Mouse (Mus musculus): ENCODE results near the gene 1700017D01Rik. TPM values are rescaled to one million over a fixed set of nuclear protein-coding genes. Genes with fewer than 3 reads are reported as not detected.
"Not testable (repeated sequence)": the region's sequence is repeated elsewhere in the genome, so short reads cannot be mapped to it uniquely, and the experiment has no call there.

Gene 1700017D01Rik
- polyA plus RNA-seq, 2 experiments, result not detected

- no peak for ATAC-seq (ENCODE audit: low FRiP score, low read depth)
- Histone ChIP-seq H3K4me2 (replicated peaks; ENCODE audit: low read depth, low read length, severe bottlenecking) (no peak within 1 kb of the TSS), H3K9ac (ENCODE audit: low read depth, low read length, severe bottlenecking) (no peak within 1 kb of the TSS), H3K4me1 (ENCODE audit: control insufficient read depth, insufficient read depth, low read length) (no peaks in the 10 kb centered on the region), H3K36me3 (ENCODE audit: control insufficient read depth, insufficient read depth, low read length) (no peaks in the 10 kb centered on the region), H3K9me3 (ENCODE audit: control insufficient read depth, low read length) (no peaks in the 10 kb centered on the region), H3K27ac (replicated peaks; ENCODE audit: low read depth, low read length) (no peak within 1 kb of the TSS), H3K4me3 (replicated peaks; ENCODE audit: low read length) (no peak within 1 kb of the TSS), H3K27me3 (ENCODE audit: control insufficient read depth, insufficient read depth, low read length) (no peaks in the 10 kb centered on the region)
- 84% methylated on average over 4 of the region's 4 CpGs for WGBS
- TF ChIP-seq POLR2A (IDR thresholded peaks at IDR 0.05; ENCODE audit: borderline replicate concordance, extremely low read depth, insufficient read depth, insufficient read length), result no peak
- DNase-seq (ENCODE audit: low spot score), result no peak
These were observed 49.7 kb downstream of the 1700017D01Rik start, which contains the start of gene Ms4a8a for GRCm38 (mm10) chr19:11080934-11081333. Gene Ms4a8a, minus strand, starts transcription at chr19:11081102.

- H3K4me3 ChIP-seq (replicated peaks; ENCODE audit: low read length), result no peak overlapping the region
- H3K36me3 ChIP-seq (ENCODE audit: control insufficient read depth, insufficient read depth, low read length), result no peaks in the 10 kb centered on the region
- WGBS, result 68% methylated on average over 3 of the region's 3 CpGs
- no peak overlapping the region for H3K27ac ChIP-seq (replicated peaks; ENCODE audit: low read depth, low read length)
- H3K9ac ChIP-seq (ENCODE audit: low read depth, low read length, severe bottlenecking), result no peak overlapping the region
- H3K9me3 ChIP-seq (ENCODE audit: control insufficient read depth, low read length), result no peaks in the 10 kb centered on the region
- DNase-seq (ENCODE audit: low spot score), result no peak
- no peaks in the 10 kb centered on the region for H3K4me1 ChIP-seq (ENCODE audit: control insufficient read depth, insufficient read depth, low read length)
- H3K4me2 ChIP-seq (replicated peaks; ENCODE audit: low read depth, low read length, severe bottlenecking), result no peak overlapping the region
- H3K27me3 ChIP-seq (ENCODE audit: control insufficient read depth, insufficient read depth, low read length), result no peaks in the 10 kb centered on the region
- no peak for ATAC-seq (ENCODE audit: low FRiP score, low read depth)
- no peak for TF ChIP-seq POLR2A (IDR thresholded peaks at IDR 0.05; ENCODE audit: borderline replicate concordance, extremely low read depth, insufficient read depth, insufficient read length)
These were observed 60.3 kb downstream of the 1700017D01Rik start for GRCm38 (mm10) chr19:11070364-11070763.

GRCm38 (mm10) chr19:11065202-11065875 lies 65.3 kb downstream of the 1700017D01Rik start:
- ATAC-seq (ENCODE audit: low FRiP score, low read depth) (no peak), DNase-seq (ENCODE audit: low spot score) (no peak)
- no peaks in the 10 kb centered on the region for H3K4me1 ChIP-seq (ENCODE audit: control insufficient read depth, insufficient read depth, low read length)
- 78% methylated on average over 2 of the region's 2 CpGs for WGBS
- no peak overlapping the region for H3K9ac ChIP-seq (ENCODE audit: low read depth, low read length, severe bottlenecking)
- H3K4me3 ChIP-seq (replicated peaks; ENCODE audit: low read length), result no peak overlapping the region
- no peak overlapping the region for H3K27ac ChIP-seq (replicated peaks; ENCODE audit: low read depth, low read length)
- no peaks in the 10 kb centered on the region for H3K27me3 ChIP-seq (ENCODE audit: control insufficient read depth, insufficient read depth, low read length)
- H3K4me2 ChIP-seq (replicated peaks; ENCODE audit: low read depth, low read length, severe bottlenecking), result no peak overlapping the region
- H3K9me3 ChIP-seq (ENCODE audit: control insufficient read depth, low read length), result no peaks in the 10 kb centered on the region
- H3K36me3 ChIP-seq (ENCODE audit: control insufficient read depth, insufficient read depth, low read length), result no peaks in the 10 kb centered on the region
- TF ChIP-seq POLR2A (IDR thresholded peaks at IDR 0.05; ENCODE audit: borderline replicate concordance, extremely low read depth, insufficient read depth, insufficient read length), result no peak

- Histone ChIP-seq H3K27me3 (ENCODE audit: control insufficient read depth, insufficient read depth, low read length) (no peaks in the 10 kb centered on the region), H3K9me3 (ENCODE audit: control insufficient read depth, low read length) (no peaks in the 10 kb centered on the region), H3K4me2 (replicated peaks; ENCODE audit: low read depth, low read length, severe bottlenecking) (no peak overlapping the region), H3K4me1 (ENCODE audit: control insufficient read depth, insufficient read depth, low read length) (no peaks in the 10 kb centered on the region), H3K27ac (replicated peaks; ENCODE audit: low read depth, low read length) (no peak overlapping the region), H3K36me3 (ENCODE audit: control insufficient read depth, insufficient read depth, low read length) (no peaks in the 10 kb centered on the region), H3K9ac (ENCODE audit: low read depth, low read length, severe bottlenecking) (no peak overlapping the region), H3K4me3 (replicated peaks; ENCODE audit: low read length) (no peak overlapping the region)
- WGBS, result 77% methylated on average over 1 of the region's 1 CpGs
- no peak for ATAC-seq (ENCODE audit: low FRiP score, low read depth)
- TF ChIP-seq POLR2A (IDR thresholded peaks at IDR 0.05; ENCODE audit: borderline replicate concordance, extremely low read depth, insufficient read depth, insufficient read length), result no peak
- no peak for DNase-seq (ENCODE audit: low spot score)
These were observed 69.8 kb downstream of the 1700017D01Rik start for GRCm38 (mm10) chr19:11060900-11061299.

GRCm38 (mm10) chr19:11059967-11060366 lies 70.7 kb downstream of the 1700017D01Rik start:
- ATAC-seq (ENCODE audit: low FRiP score, low read depth), result no peak
- DNase-seq (ENCODE audit: low spot score), result no peak
- TF ChIP-seq POLR2A (IDR thresholded peaks at IDR 0.05; ENCODE audit: borderline replicate concordance, extremely low read depth, insufficient read depth, insufficient read length), result no peak

GRCm38 (mm10) chr19:11055700-11056099 lies 75.0 kb downstream of the 1700017D01Rik start:
- not testable (repeated sequence) for H3K27ac ChIP-seq (replicated peaks; ENCODE audit: low read depth, low read length); H3K9ac ChIP-seq (ENCODE audit: low read depth, low read length, severe bottlenecking); DNase-seq (ENCODE audit: low spot score); H3K36me3 ChIP-seq (ENCODE audit: control insufficient read depth, insufficient read depth, low read length); H3K4me2 ChIP-seq (replicated peaks; ENCODE audit: low read depth, low read length, severe bottlenecking); H3K4me3 ChIP-seq (replicated peaks; ENCODE audit: low read length); ATAC-seq (ENCODE audit: low FRiP score, low read depth); H3K27me3 ChIP-seq (ENCODE audit: control insufficient read depth, insufficient read depth, low read length); H3K9me3 ChIP-seq (ENCODE audit: control insufficient read depth, low read length); H3K4me1 ChIP-seq (ENCODE audit: control insufficient read depth, insufficient read depth, low read length)
- WGBS, result 93% methylated on average over 1 of the region's 1 CpGs

More at GRCm38 (mm10) chr19:11059967-11060366, 70.7 kb downstream of the 1700017D01Rik start:
- Histone ChIP-seq H3K27ac (replicated peaks; ENCODE audit: low read depth, low read length) (no peak overlapping the region), H3K27me3 (ENCODE audit: control insufficient read depth, insufficient read depth, low read length) (no peaks in the 10 kb centered on the region), H3K4me1 (ENCODE audit: control insufficient read depth, insufficient read depth, low read length) (no peaks in the 10 kb centered on the region), H3K4me2 (replicated peaks; ENCODE audit: low read depth, low read length, severe bottlenecking) (no peak overlapping the region), H3K36me3 (ENCODE audit: control insufficient read depth, insufficient read depth, low read length) (no peaks in the 10 kb centered on the region), H3K9ac (ENCODE audit: low read depth, low read length, severe bottlenecking) (no peak overlapping the region), H3K9me3 (ENCODE audit: control insufficient read depth, low read length) (no peaks in the 10 kb centered on the region), H3K4me3 (replicated peaks; ENCODE audit: low read length) (no peak overlapping the region)
